Mouse (Mus musculus): ENCODE results near the gene Hsd11b2.
"Not testable (repeated sequence)": the region's sequence is repeated elsewhere in the genome, so short reads cannot be mapped to it uniquely, and the experiment has no call there.

GRCm38 (mm10) chr8:105564573-105565229, 46.1 kb downstream of the Hsd11b2 start:
- not testable (repeated sequence) for TF ChIP-seq POLR2A (IDR thresholded peaks at IDR 0.05; ENCODE audit: borderline replicate concordance, extremely low read depth, low read depth, low read length); CTCF (IDR thresholded peaks at IDR 0.05; ENCODE audit: insufficient read depth, low read length)
